Mouse (Mus musculus): ENCODE results near the gene Mpv17l. TPM values are rescaled to one million over a fixed set of nuclear protein-coding genes. Genes with fewer than 3 reads are reported as not detected.
A peak's percentile ranks its signal among the peaks of the same experiment; 100 is the strongest.
"Not testable (repeated sequence)": the region's sequence is repeated elsewhere in the genome, so short reads cannot be mapped to it uniquely, and the experiment has no call there.

Gene Mpv17l
- polyA plus RNA-seq, 1 experiment from 2014 or later, result 1.9 TPM

DNA sequence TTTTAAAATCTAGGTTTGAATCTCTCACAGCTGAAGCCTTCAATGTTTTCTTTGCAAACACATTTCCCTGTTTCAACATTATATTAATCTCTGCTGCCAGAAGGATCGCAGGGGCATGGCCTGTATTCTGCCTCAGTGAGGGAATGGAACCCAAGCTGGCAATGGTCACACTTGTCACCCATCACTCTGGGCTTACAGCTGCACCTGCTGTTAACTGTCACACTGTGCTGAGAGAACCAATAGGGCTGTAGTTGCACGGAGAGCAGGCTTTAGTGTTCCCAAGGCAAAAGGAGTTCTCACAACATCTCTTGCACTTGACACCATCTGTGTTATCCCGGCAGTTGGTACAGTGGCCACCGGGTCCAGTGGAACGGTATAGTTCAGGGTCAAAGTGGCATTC lies 17.1 kb downstream of the Mpv17l start:
- Histone ChIP-seq H3K9me3 (ENCODE audit: control insufficient read depth, low read length) (no peaks in the 10 kb centered on the region), H3K36me3 (ENCODE audit: control insufficient read depth, insufficient read depth, low read length) (no peaks in the 10 kb centered on the region), H3K4me2 (no peak overlapping the region), H3K27me3 (replicated peaks; ENCODE audit: control insufficient read depth, insufficient read depth, low read length) (no peaks in the 10 kb centered on the region), H3K4me3 (ENCODE audit: low read depth, low read length) (no peak overlapping the region), H3K27ac (ENCODE audit: low read depth, low read length) (no peak overlapping the region), H3K4me1 (replicated peaks; ENCODE audit: control insufficient read depth, insufficient read depth, low read length) (no peaks in the 10 kb centered on the region), H3K9ac (ENCODE audit: low read depth, low read length) (no peak overlapping the region)
- 95% methylated on average over 5 of the region's 5 CpGs for WGBS
- DNase-seq (ENCODE audit: low spot score) (no peak), ATAC-seq (replicated peaks; ENCODE audit: low FRiP score) (no peak)

GRCm38 (mm10) chr16:13921063-13921462 lies 18.1 kb downstream of the Mpv17l start:
- ATAC-seq (replicated peaks; ENCODE audit: low FRiP score) (no peak), DNase-seq (ENCODE audit: low spot score) (no peak)
- Histone ChIP-seq H3K4me2 (no peak overlapping the region), H3K36me3 (ENCODE audit: control insufficient read depth, insufficient read depth, low read length) (no peaks in the 10 kb centered on the region), H3K4me1 (replicated peaks; ENCODE audit: control insufficient read depth, insufficient read depth, low read length) (no peaks in the 10 kb centered on the region), H3K4me3 (ENCODE audit: low read depth, low read length) (no peak overlapping the region), H3K9ac (ENCODE audit: low read depth, low read length) (no peak overlapping the region), H3K27me3 (replicated peaks; ENCODE audit: control insufficient read depth, insufficient read depth, low read length) (no peaks in the 10 kb centered on the region), H3K27ac (ENCODE audit: low read depth, low read length) (no peak overlapping the region), H3K9me3 (ENCODE audit: control insufficient read depth, low read length) (no peaks in the 10 kb centered on the region)
- WGBS, result 82% methylated on average over 6 of the region's 6 CpGs

DNA sequence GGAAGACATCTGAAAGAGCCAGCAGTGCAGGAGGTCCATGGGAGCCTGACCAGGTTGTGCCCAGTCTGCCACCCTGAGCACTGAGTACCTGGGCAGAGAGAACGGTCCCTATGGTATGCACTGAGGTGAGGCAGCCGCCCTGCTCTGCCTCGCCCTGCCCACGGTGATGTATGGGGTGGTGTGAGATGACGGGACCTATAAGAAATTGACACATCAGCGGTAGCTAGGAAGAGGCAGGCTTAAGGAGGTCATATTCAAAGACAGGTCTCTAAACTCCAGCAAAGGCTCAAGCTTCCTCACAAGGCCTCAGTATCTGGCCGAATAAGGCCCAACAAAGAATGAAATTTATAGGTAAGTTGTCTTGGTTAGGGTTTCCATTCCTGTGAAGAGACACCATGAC lies 18.8 kb downstream of the Mpv17l start:
- 90% methylated on average over 7 of the region's 7 CpGs for WGBS
- H3K27ac ChIP-seq (ENCODE audit: low read depth, low read length), result no peak overlapping the region
- no peak overlapping the region for H3K9ac ChIP-seq (ENCODE audit: low read depth, low read length)
- no peak for DNase-seq (ENCODE audit: low spot score)
- H3K9me3 ChIP-seq (ENCODE audit: control insufficient read depth, low read length), result no peaks in the 10 kb centered on the region
- H3K4me2 ChIP-seq, result no peak overlapping the region
- H3K4me1 ChIP-seq (replicated peaks; ENCODE audit: control insufficient read depth, insufficient read depth, low read length), result no peaks in the 10 kb centered on the region
- H3K36me3 ChIP-seq (ENCODE audit: control insufficient read depth, insufficient read depth, low read length), result no peaks in the 10 kb centered on the region
- H3K4me3 ChIP-seq (ENCODE audit: low read depth, low read length), result no peak overlapping the region
- H3K27me3 ChIP-seq (replicated peaks; ENCODE audit: control insufficient read depth, insufficient read depth, low read length), result no peaks in the 10 kb centered on the region
- ATAC-seq (replicated peaks; ENCODE audit: low FRiP score), result no peak

DNA sequence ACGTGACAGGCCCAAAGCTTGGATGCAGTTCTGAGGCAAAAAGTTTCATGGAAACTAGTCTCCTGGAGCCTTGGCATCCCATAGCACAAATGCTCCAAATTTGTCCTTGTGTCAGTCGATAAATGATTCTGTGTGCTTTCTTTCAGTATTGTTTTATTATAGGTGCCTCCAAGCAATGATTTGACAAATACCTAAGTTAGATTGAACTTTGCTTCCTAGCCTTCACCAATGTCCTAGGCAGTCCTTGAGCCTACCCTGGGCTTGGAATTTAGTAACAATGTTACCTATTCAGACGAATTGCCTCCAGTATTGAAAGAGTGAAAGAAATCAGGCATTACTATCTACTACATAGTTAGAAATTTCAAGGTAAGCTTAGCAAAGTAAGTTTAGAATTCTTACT lies 19.5 kb downstream of the Mpv17l start:
- DNase-seq (ENCODE audit: low spot score); ATAC-seq (replicated peaks; ENCODE audit: low FRiP score); H3K4me2 ChIP-seq; H3K9me3 ChIP-seq (ENCODE audit: control insufficient read depth, low read length); H3K4me3 ChIP-seq (ENCODE audit: low read depth, low read length); H3K4me1 ChIP-seq (replicated peaks; ENCODE audit: control insufficient read depth, insufficient read depth, low read length); H3K9ac ChIP-seq (ENCODE audit: low read depth, low read length); H3K27me3 ChIP-seq (replicated peaks; ENCODE audit: control insufficient read depth, insufficient read depth, low read length); H3K27ac ChIP-seq (ENCODE audit: low read depth, low read length); H3K36me3 ChIP-seq (ENCODE audit: control insufficient read depth, insufficient read depth, low read length): not testable (repeated sequence)
- 84% methylated on average over 3 of the region's 3 CpGs for WGBS

- H3K36me3 ChIP-seq (ENCODE audit: control insufficient read depth, insufficient read depth, low read length); H3K4me2 ChIP-seq; H3K27ac ChIP-seq (ENCODE audit: low read depth, low read length); H3K9ac ChIP-seq (ENCODE audit: low read depth, low read length); H3K27me3 ChIP-seq (replicated peaks; ENCODE audit: control insufficient read depth, insufficient read depth, low read length); H3K9me3 ChIP-seq (ENCODE audit: control insufficient read depth, low read length); DNase-seq (ENCODE audit: low spot score); H3K4me3 ChIP-seq (ENCODE audit: low read depth, low read length); ATAC-seq (replicated peaks; ENCODE audit: low FRiP score); H3K4me1 ChIP-seq (replicated peaks; ENCODE audit: control insufficient read depth, insufficient read depth, low read length): not testable (repeated sequence)
- 90% methylated on average over 5 of the region's 5 CpGs for WGBS
These were observed 20.0 kb downstream of the Mpv17l start for GRCm38 (mm10) chr16:13922966-13923365.

DNA sequence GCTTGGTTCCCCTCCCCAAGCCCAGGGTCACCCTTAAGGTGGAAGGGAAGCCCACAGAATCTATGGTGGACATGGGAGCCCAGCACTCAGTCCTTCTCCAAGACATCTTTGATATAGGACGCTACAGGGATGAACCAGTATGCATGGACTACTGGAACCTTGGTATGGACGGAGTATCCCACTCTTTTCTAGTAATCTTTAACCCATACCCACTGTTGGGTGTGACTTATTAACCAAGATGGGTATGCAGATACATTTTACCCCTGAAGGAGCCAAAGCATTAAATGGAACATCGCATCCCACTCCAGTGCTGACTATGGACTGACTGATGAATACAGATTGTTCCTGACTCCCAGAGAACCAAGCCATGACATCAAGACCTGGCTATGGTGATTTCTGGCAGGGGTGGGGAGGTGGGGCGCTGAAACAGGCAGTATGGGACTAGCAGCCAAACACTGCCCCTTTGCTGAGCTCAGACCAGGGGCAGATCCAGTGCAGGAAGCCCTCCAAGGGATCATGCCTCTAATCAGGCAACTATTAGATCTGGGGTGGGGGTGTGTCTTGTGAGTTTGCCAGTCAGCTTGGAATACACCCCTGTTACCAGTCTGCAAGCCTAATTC lies 24.6 kb downstream of the Mpv17l start:
- Histone ChIP-seq H3K27me3 (replicated peaks; ENCODE audit: control insufficient read depth, insufficient read depth, low read length) (no peaks in the 10 kb centered on the region), H3K9me3 (ENCODE audit: control insufficient read depth, low read length) (no peaks in the 10 kb centered on the region), H3K4me2 (no peak overlapping the region), H3K9ac (ENCODE audit: low read depth, low read length) (no peak overlapping the region), H3K4me3 (ENCODE audit: low read depth, low read length) (no peak overlapping the region), H3K27ac (ENCODE audit: low read depth, low read length) (no peak overlapping the region), H3K36me3 (ENCODE audit: control insufficient read depth, insufficient read depth, low read length) (no peaks in the 10 kb centered on the region), H3K4me1 (replicated peaks; ENCODE audit: control insufficient read depth, insufficient read depth, low read length) (no peaks in the 10 kb centered on the region)
- WGBS, result 79% methylated on average over 4 of the region's 4 CpGs
- ATAC-seq (replicated peaks; ENCODE audit: low FRiP score), result no peak
- no peak for DNase-seq (ENCODE audit: low spot score)

GRCm38 (mm10) chr16:13940139-13940846 lies 37.3 kb downstream of the Mpv17l start:
- H3K27me3 ChIP-seq (replicated peaks; ENCODE audit: control insufficient read depth, insufficient read depth, low read length), result peaks cover 22% of the 10 kb centered on the region
- H3K4me2 ChIP-seq, result peak overlapping the region; percentile 63
- peak; percentile 70 for ATAC-seq (replicated peaks; ENCODE audit: low FRiP score)
- peak overlapping the region; percentile 49 for H3K4me3 ChIP-seq (ENCODE audit: low read depth, low read length)
- peak; percentile 39 for DNase-seq (ENCODE audit: low spot score)
- 8% methylated on average over 28 of the region's 28 CpGs for WGBS
- H3K4me1 ChIP-seq (replicated peaks; ENCODE audit: control insufficient read depth, insufficient read depth, low read length), result no peaks in the 10 kb centered on the region
- H3K9ac ChIP-seq (ENCODE audit: low read depth, low read length), result no peak overlapping the region
- H3K36me3 ChIP-seq (ENCODE audit: control insufficient read depth, insufficient read depth, low read length), result no peaks in the 10 kb centered on the region
- H3K27ac ChIP-seq (ENCODE audit: low read depth, low read length), result no peak overlapping the region
- no peaks in the 10 kb centered on the region for H3K9me3 ChIP-seq (ENCODE audit: control insufficient read depth, low read length)

DNA sequence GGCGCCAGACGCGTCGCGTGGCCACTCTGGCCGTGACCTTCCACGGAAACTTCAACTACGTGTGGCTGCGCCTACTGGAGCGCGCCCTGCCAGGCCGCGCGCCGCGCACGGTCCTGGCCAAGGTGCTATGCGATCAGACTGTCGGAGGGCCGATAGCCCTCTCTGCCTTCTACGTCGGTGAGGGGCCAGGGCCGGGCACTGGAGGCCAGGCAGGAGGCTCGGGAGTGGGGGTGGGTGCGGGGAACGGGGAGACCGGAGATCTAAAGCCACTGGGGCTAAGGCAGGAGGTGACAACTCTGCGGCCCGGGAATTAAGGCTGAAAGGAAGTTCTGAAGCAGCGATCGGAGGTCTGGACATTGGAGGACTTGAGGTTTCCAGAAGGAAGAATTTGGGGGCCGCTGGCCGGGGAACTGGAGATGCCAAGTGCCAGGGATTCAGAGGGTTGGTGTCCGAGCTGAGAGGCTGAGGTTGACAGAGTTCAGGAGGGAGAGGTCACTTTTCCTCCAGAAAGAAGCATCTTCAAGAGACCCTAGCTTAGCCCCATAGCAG lies 38.0 kb downstream of the Mpv17l start:
- no peaks in the 10 kb centered on the region for H3K4me1 ChIP-seq (replicated peaks; ENCODE audit: control insufficient read depth, insufficient read depth, low read length)
- H3K9ac ChIP-seq (ENCODE audit: low read depth, low read length), result no peak overlapping the region
- no peak overlapping the region for H3K27ac ChIP-seq (ENCODE audit: low read depth, low read length)
- WGBS, result 5% methylated on average over 34 of the region's 34 CpGs
- peak overlapping the region; percentile 63 for H3K4me2 ChIP-seq
- no peaks in the 10 kb centered on the region for H3K9me3 ChIP-seq (ENCODE audit: control insufficient read depth, low read length)
- H3K4me3 ChIP-seq (ENCODE audit: low read depth, low read length), result peak overlapping the region; percentile 49
- H3K27me3 ChIP-seq (replicated peaks; ENCODE audit: control insufficient read depth, insufficient read depth, low read length), result peaks cover 22% of the 10 kb centered on the region
- DNase-seq (ENCODE audit: low spot score), result peak; percentile 37
- H3K36me3 ChIP-seq (ENCODE audit: control insufficient read depth, insufficient read depth, low read length), result no peaks in the 10 kb centered on the region
- ATAC-seq (replicated peaks; ENCODE audit: low FRiP score), result 0 out of 2 replicates have a peak, but pooled peaks have one; percentile 23

DNA sequence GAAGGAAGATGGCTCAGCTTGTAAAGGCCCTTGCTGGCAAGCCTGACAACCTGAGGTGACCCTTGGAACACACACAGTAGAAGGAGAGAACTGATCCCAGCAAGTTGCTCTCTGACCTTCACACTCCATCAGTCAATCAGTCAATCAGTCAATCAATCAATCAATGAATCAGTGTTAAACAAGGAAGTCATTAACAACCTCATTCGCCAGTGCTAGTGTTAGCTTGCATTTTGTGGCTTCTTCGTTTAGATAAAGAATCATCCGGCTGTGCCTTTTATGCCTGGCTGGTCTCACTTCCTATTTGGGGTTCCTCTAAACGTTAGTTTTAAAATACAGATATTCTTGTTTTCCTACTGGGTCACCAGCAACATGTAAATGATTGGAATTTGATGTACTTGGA lies 41.2 kb downstream of the Mpv17l start:
- H3K9ac ChIP-seq (ENCODE audit: low read depth, low read length), result no peak overlapping the region
- 28% methylated on average over 4 of the region's 4 CpGs for WGBS
- no peak overlapping the region for H3K4me3 ChIP-seq (ENCODE audit: low read depth, low read length)
- no peaks in the 10 kb centered on the region for H3K36me3 ChIP-seq (ENCODE audit: control insufficient read depth, insufficient read depth, low read length)
- no peaks in the 10 kb centered on the region for H3K9me3 ChIP-seq (ENCODE audit: control insufficient read depth, low read length)
- peaks cover 22% of the 10 kb centered on the region for H3K27me3 ChIP-seq (replicated peaks; ENCODE audit: control insufficient read depth, insufficient read depth, low read length)
- no peak overlapping the region for H3K27ac ChIP-seq (ENCODE audit: low read depth, low read length)
- DNase-seq (ENCODE audit: low spot score) (no peak), ATAC-seq (replicated peaks; ENCODE audit: low FRiP score) (no peak)
- H3K4me1 ChIP-seq (replicated peaks; ENCODE audit: control insufficient read depth, insufficient read depth, low read length), result no peaks in the 10 kb centered on the region
- no peak overlapping the region for H3K4me2 ChIP-seq
